Mouse (Mus musculus) neutrophil, adult 65 days (primary cell): ENCODE results near the gene Denr. TPM values are rescaled to one million over a fixed set of nuclear protein-coding genes. Genes with fewer than 3 reads are reported as not detected.

ENCODE experiments used
- total RNA-seq: library from RNA; stranded (reverse); gene quantifications from 2 replicates; pipeline ENCODE4 v1.2.4, GENCODE M21; 2023

Gene Denr
- total RNA-seq, result 27.4 and 29.7 TPM in 2 replicates

GRCm38 (mm10) chr5:123906976-123907630, at the start of gene Denr:
Denr (plus strand) TSS chr5:123907175.

GRCm38 (mm10) chr5:123865365-123865764, 41.6 kb upstream of the Denr start, which contains the start of gene Hcar2:
Hcar2 (minus strand) TSS chr5:123865499.

DNA sequence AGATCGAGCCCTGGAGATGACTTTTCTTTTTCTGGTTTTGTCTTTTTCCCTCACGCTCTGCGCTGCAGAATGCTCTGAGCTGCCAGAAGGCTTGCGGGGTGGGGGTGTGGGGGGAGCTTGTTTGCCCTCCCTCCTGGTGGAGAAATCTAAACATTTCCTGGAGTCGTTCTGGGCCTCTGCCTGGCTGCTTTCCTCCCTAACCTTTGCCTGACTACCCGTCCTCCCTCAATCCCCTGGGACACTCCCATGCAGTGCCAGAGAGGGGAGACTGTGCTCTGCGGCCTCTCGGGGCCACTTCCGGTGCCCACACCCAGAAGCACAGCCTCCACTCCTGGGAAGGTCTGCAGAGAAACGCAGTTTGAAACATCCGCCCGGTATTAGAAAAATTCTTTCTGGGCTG, 27.0 kb upstream of the Denr start, which contains the start of gene Hcar1:
TSS of gene Hcar1 (minus strand) at position 93 of the 400 bp plus-strand sequence.

GRCm38 (mm10) chr5:123927118-123927517, 20.1 kb downstream of the Denr start, which contains the start of gene Gm43518:
Gm43518 (plus strand) TSS chr5:123927418.

GRCm38 (mm10) chr5:123930508-123930989, 23.6 kb downstream of the Denr start, which contains the start of gene Ccdc62:
Ccdc62 (plus strand) TSS chr5:123930679.

GRCm38 (mm10) chr5:123973299-123974178, 66.6 kb downstream of the Denr start, which contains the start of gene Hip1r:
Hip1r (plus strand) TSS chr5:123973628.

Other genes with a start within 250 kb of the Denr start
- 92.6 and 115 TPM in 2 replicates for gene Clip1, start 222.6 kb upstream of the Denr start, total RNA-seq
- gene Zcchc8, start 186.1 kb upstream of the Denr start, total RNA-seq, result 111 and 157 TPM in 2 replicates
- gene Rsrc2, start 157.8 kb upstream of the Denr start, total RNA-seq, result 218 and 277 TPM in 2 replicates
- 22.5 and 24.0 TPM in 2 replicates for gene Kntc1, start 157.5 kb upstream of the Denr start, total RNA-seq
- 202 and 267 TPM in 2 replicates for gene Hcar2, start 41.7 kb upstream of the Denr start, total RNA-seq
- not detected in 2 replicates for gene Hcar1, start 27.2 kb upstream of the Denr start, total RNA-seq
- gene Gm43518, start 20.2 kb downstream of the Denr start, total RNA-seq, result not detected in 2 replicates
- gene Ccdc62, start 23.5 kb downstream of the Denr start, total RNA-seq, result 2.0 and 2.2 TPM in 2 replicates
- gene Hip1r, start 66.5 kb downstream of the Denr start, total RNA-seq, result 69.3 and 99.0 TPM in 2 replicates
- 74.8 and 87.1 TPM in 2 replicates for gene Vps37b, start 125.1 kb downstream of the Denr start, total RNA-seq
- gene Abcb9, start 188.6 kb downstream of the Denr start, total RNA-seq, result 3.1 and 3.7 TPM in 2 replicates
- gene Ogfod2, start 205.1 kb downstream of the Denr start, total RNA-seq, result 16.7 and 24.5 TPM in 2 replicates
- 23.9 and 38.2 TPM in 2 replicates for gene Arl6ip4, start 208.9 kb downstream of the Denr start, total RNA-seq